Mouse (Mus musculus) stomach, postnatal 0 days (tissue): Measurements from ENCODE around the gene Cebpa.

Source experiments
- CTCF ChIP-seq: IDR thresholded peaks from 2 replicates; pipeline ENCODE4 v1.5.1; 2016; ENCODE audit warnings: antibody characterized with exemption, low read depth, mild to moderate bottlenecking, moderate library complexity
- EP300 ChIP-seq: optimal IDR thresholded peaks from 2 replicates; pipeline ENCODE3; 2016; ENCODE audit warnings: antibody characterized with exemption

DNA sequence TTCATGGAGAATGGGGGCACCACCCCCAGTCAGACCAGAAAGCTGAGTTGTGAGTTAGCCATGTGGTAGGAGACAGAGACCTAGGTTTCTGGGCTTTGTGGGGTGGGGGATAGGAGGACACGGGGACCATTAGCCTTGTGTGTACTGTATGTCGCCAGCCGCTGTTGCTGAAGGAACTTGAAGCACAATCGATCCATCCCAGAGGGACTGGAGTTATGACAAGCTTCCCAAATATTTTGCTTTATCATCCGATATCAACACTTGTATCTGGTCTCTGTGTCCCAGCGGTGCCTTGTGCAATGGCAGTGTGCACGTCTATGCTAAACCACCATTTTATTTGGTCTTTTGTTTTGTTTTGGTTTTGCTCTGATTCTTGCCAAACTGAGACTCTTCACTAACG is 2.1 kb downstream of the Cebpa start:
- TF ChIP-seq CTCF (no peak), EP300 (no peak)
